Mouse (Mus musculus) adrenal gland, adult (tissue): ENCODE measurements at regions not wholly inside any gene's neighbourhood (a gene's known extent, or its start where the extent isn't known, plus 50 kb on each side); places are given as distances from the start of the nearest gene placed in this dataset.

Experiments
- DNase-seq, 2 experiments: peaks; one replicate each; pipeline ENCODE4 v3.0.0; 2022 to 2023; ENCODE audit warnings: low spot score in 1 of 2; ENCODE audit not compliant: inconsistent age in 2 of 2

- no peak for DNase-seq
These were observed 2851.6 kb upstream of the Gm6569 start for GRCm38 (mm10) chr15:70982719-70983118.

GRCm38 (mm10) chr15:70987973-70988570, 2846.3 kb upstream of the Gm6569 start:
- no peak for DNase-seq

- no peak for DNase-seq
These were observed 2841.0 kb upstream of the Gm6569 start for GRCm38 (mm10) chr15:70993397-70993796.

DNA sequence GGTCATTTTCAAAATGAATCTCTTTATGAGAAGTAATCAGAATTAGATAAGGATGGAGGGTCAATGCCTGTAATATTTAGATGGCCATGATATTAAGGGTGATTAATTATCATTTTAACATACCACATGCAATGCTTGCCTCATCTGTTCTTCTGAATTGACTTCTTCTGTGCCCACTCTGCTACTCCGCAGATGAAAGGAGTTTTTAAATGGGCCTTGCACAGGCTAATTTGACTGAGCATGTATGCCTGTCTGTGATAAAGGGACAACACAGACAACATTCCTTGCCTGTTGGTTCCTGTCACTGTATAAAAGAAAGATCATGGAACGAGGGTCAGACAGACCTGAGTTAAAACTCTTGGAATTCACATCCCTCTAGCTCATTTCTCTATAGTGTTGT, 2824.0 kb upstream of the Gm6569 start:
- no peak for DNase-seq

DNA sequence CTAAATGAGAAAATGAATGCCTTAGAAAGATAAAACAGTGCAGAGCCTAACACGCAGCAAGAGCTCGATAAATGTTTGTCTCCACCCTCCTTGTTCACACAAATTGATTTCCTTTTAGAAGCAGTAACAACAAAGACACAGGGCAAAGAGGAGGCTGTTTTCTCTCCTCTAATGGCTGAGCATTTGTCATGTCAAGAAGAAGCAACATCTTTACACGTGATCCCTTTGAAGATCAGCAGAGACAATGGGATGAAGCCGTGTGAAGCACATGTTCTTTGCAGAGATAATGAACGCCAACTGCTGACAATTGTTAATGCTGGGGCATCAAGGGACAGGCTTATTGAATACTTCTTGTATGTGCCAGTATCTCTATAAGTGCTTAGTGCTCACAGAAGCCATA, 2823.6 kb upstream of the Gm6569 start:
- no peak for DNase-seq

GRCm38 (mm10) chr15:71054251-71054852, 2780.0 kb upstream of the Gm6569 start:
- no peak for DNase-seq

DNA sequence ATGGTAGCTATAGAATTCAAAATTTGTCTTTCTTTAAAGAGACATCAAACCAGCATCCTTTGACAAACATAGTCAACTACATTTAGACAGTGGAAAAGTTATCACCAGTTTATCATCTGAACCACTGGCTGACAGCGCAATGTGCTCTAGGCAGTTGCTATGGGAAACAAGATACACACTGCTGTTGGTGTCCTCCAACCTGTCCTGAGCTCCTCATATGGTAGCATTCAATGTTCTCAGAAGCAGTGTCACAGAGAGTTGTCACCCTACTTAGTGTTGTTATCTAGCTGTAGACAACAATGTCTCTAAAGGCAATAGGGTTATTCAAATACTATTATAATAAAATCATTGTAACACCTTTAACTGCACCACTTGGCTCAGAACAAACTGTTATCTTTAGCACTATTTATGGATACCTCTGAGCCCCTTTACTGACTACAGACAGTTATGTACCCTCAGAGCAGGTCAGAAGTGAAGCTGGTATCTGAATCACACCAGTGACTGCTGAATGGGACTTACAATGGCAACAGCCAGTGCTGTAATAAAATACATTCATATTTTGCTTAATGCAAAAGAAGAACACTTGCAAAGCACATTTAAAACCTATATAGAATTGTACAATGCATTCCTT, 2747.9 kb upstream of the Gm6569 start:
- no peak for DNase-seq

- no peak for DNase-seq
These were observed 2735.2 kb upstream of the Gm6569 start for GRCm38 (mm10) chr15:71099111-71099510.

DNA sequence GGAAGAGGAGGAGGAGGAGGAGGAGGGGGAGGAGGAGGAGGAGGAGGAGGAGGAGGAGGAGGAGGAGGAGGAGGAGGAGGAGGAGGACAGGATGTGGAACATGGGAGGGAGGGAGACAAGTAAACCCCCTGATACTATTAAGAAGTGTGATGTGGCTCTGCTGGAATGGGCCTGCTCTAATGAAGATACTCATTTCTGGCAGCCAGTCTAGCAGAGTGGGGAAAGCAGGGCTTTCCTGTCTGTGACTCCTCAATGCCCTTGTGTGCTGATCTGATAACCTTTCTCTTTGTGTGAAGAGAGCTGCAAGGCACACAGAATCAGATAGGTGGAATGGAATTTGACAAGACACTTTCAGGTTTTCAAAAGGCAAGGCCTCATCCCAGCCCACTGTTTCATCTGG, 2704.6 kb upstream of the Gm6569 start:
- DNase-seq: no peak

- no peak for DNase-seq
These were observed 2676.7 kb upstream of the Gm6569 start for GRCm38 (mm10) chr15:71157680-71158079.

GRCm38 (mm10) chr15:71162097-71162496, 2672.3 kb upstream of the Gm6569 start:
- DNase-seq: no peak

- DNase-seq: peak; percentile 13 to 64
These were observed 2639.2 kb upstream of the Gm6569 start for GRCm38 (mm10) chr15:71195011-71195739.

- DNase-seq: peak; percentile 59 to 87
These were observed 2593.6 kb upstream of the Gm6569 start for GRCm38 (mm10) chr15:71240647-71241351.

DNA sequence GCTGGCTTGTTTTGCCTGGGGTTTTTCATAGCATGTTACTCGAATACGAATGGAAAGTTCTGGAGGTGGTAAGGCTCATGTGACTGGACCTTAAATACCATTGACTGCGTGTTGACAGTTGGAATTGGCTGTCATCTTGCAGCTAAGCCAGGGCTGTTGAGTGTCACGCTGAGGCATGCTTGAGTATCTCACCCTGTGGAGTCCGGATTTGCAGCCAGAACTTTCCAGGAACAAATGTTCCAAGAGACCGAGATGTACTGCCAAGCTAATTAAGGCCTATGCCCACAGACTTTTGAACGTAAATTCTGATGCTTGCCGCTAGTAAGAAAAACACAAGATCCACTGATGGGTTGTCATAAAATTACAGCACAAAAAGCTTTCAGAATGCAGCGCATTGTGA, 2590.8 kb upstream of the Gm6569 start:
- DNase-seq: no peak

- no peak for DNase-seq
These were observed 2558.3 kb upstream of the Gm6569 start for GRCm38 (mm10) chr15:71275876-71276565.

DNA sequence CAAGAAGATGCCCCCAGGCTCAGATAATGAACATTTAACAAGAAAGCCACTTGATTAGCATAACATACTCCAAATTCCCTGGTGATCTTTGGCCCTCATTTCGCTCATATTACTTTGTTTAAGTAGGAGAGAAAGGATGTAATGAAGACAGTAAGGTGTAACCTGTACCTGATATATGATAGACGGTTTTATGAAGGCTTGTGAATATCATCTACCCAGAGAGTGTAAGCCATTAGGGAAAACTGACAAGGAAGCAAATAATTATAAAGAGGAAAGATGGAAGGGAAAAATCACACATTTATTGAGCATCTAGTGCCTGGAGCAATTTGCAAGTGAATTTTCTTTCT, 2557.8 kb upstream of the Gm6569 start:
- no peak for DNase-seq

DNA sequence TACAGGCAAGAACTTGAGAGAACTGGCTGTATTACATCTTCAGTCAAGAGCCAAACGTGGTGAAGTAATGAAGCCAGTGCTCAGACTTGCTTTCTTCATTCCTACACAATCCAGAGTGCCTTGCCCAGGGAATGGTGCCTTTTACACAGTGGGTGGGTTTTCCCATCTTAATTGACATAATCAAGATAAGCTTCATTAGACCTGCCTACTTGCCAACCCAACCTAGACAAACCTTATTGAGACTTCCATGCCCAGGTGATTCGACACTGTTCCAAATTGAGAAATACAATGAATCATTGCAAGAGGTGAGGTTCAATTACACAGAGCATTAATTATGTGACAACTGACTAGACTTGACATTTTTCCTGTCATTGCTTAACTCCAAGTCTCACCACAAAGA, 2557.0 kb upstream of the Gm6569 start:
- DNase-seq: no peak

DNA sequence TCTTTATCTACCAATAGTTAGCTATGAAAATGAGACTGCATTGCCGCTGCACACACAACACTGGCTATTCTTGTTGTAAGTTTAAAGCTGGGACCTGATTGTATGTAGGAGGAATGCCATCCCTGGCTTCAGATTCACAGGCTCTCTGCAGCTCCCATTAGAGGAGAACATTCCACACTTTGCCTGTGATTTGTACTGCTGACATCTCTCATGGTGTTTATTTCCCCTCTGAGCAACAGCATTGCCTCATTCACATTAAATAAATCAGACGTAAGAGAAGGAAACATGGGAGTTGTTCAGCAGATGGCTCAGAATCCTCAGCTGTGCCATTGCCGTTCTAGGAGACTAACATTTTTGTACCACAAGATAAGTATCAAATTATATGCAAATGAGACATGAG, 2550.6 kb upstream of the Gm6569 start:
- DNase-seq: no peak

DNA sequence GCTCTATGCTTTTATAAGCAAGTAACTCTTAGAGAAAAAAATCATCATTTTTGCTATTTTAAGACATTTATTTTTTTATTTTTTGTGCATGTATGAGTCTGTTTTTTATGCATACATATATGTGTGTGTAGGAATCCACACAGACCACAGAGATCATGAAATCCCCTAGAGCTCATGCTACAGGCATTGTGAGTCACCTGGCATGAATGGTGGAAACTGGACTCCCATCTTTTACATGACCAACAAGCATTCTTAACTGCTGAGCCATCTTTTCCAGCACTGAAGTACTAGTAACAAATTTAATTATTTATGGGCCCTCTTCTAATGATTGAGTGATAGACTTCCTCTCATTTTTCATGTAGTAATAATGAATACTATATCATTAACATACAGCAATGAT, 2531.8 kb upstream of the Gm6569 start:
- DNase-seq: no peak

DNA sequence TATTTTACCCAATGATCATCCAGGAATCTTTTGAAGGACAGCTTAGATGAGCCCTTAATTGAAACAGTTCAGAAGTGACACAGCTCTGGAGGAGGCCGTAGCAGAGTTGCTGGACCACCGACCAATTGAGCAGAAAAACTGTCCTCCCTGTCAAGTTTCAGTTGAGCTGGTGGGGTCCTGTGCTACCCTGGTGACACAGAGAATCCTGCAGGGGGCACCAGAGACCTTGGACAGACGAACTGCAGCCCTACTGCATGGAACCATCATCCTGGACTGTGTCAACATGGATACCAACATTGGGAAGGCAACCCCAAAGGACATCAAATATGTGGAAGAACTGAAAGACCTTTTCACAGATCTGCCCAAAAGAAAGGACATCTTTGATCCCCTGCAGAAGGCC, 2524.1 kb upstream of the Gm6569 start:
- peak; percentile 10 to 56 for DNase-seq

- peak in 1 of 2 experiments; percentile 62 for DNase-seq
These were observed 2507.8 kb upstream of the Gm6569 start for GRCm38 (mm10) chr15:71326596-71326995.
